Mouse (Mus musculus) testis, adult 2 months (tissue): Measurements from ENCODE around the gene Cenpc1. TPM values are rescaled to one million over a fixed set of nuclear protein-coding genes. Genes with fewer than 3 reads are reported as not detected.

ENCODE experiments used
- H3K27ac ChIP-seq: fragments of 200-500 bp; 2 replicates; pipeline ENCODE4 v1.5.1; 2012; ENCODE audit warnings: low read depth, low read length; ENCODE audit not compliant: control insufficient read depth, insufficient read depth
- H3K27me3 ChIP-seq: fragments of 200-500 bp; 2 replicates; pipeline ENCODE4 v1.6.1; 2012; ENCODE audit warnings: mild to moderate bottlenecking, low read length, moderate library complexity; ENCODE audit not compliant: control insufficient read depth, insufficient read depth
- H3K36me3 ChIP-seq: fragments of 200-500 bp; 2 replicates; pipeline ENCODE4 v1.6.1; 2012; ENCODE audit warnings: mild to moderate bottlenecking, low read length; ENCODE audit not compliant: control insufficient read depth, insufficient read depth
- H3K4me1 ChIP-seq: fragments of 200-500 bp; 2 replicates; pipeline ENCODE4 v1.6.1; 2012; ENCODE audit warnings: low read length; ENCODE audit not compliant: control insufficient read depth, insufficient read depth
- H3K4me3 ChIP-seq: fragments of 200-500 bp; 2 replicates; pipeline ENCODE4 v1.5.1; 2012; ENCODE audit warnings: low read depth, mild to moderate bottlenecking, low read length, moderate library complexity, mixed read lengths; ENCODE audit not compliant: control insufficient read depth
- CTCF ChIP-seq: fragments of 200-500 bp; IDR thresholded peaks from 2 replicates; pipeline ENCODE4 v1.5.1; 2012; ENCODE audit warnings: low read depth, mild to moderate bottlenecking, inconsistent platforms, low read length, moderate library complexity; ENCODE audit not compliant: control insufficient read depth, insufficient read depth, insufficient replicate concordance
- POLR2A ChIP-seq: fragments of 200-500 bp; IDR thresholded peaks from 2 replicates; pipeline ENCODE4 v1.6.1; 2012; ENCODE audit warnings: low read depth, mild to moderate bottlenecking, inconsistent platforms, low read length, moderate library complexity; ENCODE audit not compliant: control insufficient read depth
- polyA plus RNA-seq: library from polyadenylated mRNA; depleted of rRNA; stranded (reverse); fragments of >200 nt; gene quantifications from 2 replicates; pipeline ENCODE4 v1.2.3, GENCODE M21; 2012

Gene Cenpc1
- polyA plus RNA-seq, 1 experiment: 6.1 TPM

DNA sequence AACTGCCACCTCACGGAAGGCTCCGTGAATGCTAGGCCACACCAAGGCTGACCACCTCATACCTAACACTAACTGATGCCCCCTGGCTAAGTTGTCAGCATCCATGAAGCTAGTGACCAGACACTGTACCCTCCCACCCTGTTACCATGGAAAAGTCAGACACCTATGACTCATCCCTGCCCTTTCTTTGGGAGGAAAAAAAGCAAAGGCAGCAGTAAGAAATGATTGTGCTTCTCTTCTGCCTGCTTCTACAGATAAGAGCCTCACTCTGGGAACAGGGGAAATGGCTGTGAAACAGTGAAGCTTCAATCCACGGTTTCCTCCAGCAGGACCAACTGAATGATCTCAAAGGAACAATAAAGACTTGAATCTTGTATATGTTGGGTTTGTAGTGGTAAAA is 3.1 kb upstream of the Cenpc1 start:
- Histone ChIP-seq H3K4me1 (peaks cover 6% of the 10 kb centered on the region), H3K36me3 (no peaks in the 10 kb centered on the region), H3K27me3 (no peaks in the 10 kb centered on the region), H3K27ac (no peak overlapping the region; the same call in 1 of the 2 replicates), H3K4me3 (no peak overlapping the region)
- TF ChIP-seq POLR2A (no peak), CTCF (no peak)

DNA sequence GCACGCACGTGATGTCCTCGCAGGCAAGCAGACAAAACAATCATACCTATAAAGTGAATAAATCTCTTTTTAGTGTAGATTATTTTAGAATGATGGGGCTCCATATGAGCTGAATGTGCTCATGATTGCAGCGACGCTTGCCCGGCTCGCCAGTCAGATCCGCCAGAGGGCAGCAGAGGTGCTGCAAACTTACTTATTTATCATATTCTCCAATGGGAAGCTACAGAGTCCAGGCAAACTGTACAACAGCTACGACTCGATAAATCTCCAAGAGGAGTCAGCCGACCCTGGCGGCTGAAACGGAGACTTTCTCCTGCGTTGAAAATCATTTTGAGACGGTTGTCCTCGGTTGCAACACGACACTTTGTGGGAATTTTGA is 1.2 kb upstream of the Cenpc1 start:
- peaks cover 6% of the 10 kb centered on the region for H3K4me1 ChIP-seq
- TF ChIP-seq POLR2A (no peak), CTCF (peak; percentile 59; the same call in 1 of the 2 replicates)
- H3K27ac ChIP-seq: no peak overlapping the region
- H3K27me3 ChIP-seq: no peaks in the 10 kb centered on the region
- peak overlapping the region; percentile 74 for H3K4me3 ChIP-seq
- no peaks in the 10 kb centered on the region for H3K36me3 ChIP-seq

DNA sequence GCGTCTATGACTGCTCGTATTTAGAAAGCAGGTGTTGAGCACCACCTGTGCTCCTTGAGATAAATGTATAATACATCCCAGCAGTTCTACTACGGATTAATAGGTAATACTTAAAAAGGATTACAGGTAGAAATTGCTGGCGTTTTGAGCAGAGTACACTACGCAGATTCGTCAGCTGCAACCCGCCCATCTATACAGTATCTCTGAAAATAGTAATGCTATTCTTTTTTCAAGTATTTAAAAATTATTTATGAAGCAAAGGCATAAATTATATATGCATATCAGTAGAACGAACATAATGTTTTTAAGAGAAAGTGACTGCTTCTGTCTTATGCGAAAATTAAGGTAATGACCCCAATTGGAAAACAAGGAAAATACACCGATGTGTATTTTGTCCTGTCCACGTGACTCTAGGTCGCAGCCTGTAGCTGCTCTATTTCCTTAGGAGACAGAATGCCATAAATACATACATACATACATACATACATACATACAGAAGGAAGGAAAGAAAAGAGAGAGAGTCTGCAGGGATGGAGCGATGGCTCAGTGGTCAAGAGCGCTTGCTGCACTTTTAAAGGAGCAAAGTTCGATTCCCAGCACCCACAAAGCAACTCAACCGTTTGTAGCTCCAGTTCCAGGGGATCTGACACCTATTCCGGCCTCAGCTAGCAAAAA is 630 bp upstream of the Cenpc1 start:
- Histone ChIP-seq H3K27ac (peak overlapping the region; percentile 98), H3K36me3 (no peaks in the 10 kb centered on the region), H3K4me1 (peaks cover 6% of the 10 kb centered on the region), H3K4me3 (peak overlapping the region; percentile 99), H3K27me3 (no peaks in the 10 kb centered on the region)
- no peak for TF ChIP-seq POLR2A
- TF ChIP-seq CTCF: no peak

DNA sequence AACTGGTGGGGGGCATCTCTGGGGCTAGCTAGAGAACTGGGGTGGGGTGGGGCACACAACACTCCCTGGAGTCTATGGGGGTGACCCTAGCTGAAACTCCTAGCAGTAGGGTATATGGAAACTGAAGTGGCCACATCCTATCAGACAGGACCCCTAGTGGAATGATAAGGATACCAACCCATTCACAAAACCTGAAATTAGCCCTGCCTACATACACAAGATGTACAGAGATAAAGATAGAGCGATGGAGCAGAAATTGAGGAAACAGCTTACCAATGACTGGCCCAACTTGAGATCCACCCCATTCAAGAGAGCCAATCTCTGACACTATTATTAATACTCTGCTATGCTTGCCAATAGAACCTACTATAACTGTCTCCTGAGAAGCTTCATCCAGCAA is 1.9 kb downstream of the Cenpc1 start:
- TF ChIP-seq CTCF: no peak
- no peak for TF ChIP-seq POLR2A
- H3K36me3 ChIP-seq: no peaks in the 10 kb centered on the region; the same call in 1 of the 2 replicates
- peaks cover 6% of the 10 kb centered on the region for H3K4me1 ChIP-seq
- no peak overlapping the region for H3K27ac ChIP-seq
- no peaks in the 10 kb centered on the region for H3K27me3 ChIP-seq
- no peak overlapping the region for H3K4me3 ChIP-seq

DNA sequence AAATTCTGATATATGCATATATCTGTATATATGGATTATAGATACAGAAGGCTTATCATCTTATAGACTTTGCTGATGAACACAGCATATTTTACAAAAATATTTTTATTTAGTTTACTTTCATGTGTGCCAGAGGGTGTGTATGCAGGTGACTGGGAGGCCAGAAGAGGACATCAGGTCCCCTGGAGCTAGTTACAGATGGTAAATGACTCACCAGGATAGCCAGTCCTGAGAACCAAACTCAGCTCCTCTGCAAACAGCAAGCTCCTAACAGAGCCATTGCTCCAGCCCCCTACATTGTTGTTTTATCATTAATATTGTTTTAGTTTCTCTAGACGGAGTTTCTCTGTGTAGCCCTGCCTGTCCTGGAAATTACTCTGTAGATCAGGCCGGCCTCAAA is 35.6 kb downstream of the Cenpc1 start:
- TF ChIP-seq POLR2A (no peak), CTCF (no peak)
- Histone ChIP-seq H3K4me3 (no peak overlapping the region), H3K36me3 (no peaks in the 10 kb centered on the region; the same call in 1 of the 2 replicates), H3K4me1 (no peaks in the 10 kb centered on the region), H3K27me3 (no peaks in the 10 kb centered on the region), H3K27ac (no peak overlapping the region)

DNA sequence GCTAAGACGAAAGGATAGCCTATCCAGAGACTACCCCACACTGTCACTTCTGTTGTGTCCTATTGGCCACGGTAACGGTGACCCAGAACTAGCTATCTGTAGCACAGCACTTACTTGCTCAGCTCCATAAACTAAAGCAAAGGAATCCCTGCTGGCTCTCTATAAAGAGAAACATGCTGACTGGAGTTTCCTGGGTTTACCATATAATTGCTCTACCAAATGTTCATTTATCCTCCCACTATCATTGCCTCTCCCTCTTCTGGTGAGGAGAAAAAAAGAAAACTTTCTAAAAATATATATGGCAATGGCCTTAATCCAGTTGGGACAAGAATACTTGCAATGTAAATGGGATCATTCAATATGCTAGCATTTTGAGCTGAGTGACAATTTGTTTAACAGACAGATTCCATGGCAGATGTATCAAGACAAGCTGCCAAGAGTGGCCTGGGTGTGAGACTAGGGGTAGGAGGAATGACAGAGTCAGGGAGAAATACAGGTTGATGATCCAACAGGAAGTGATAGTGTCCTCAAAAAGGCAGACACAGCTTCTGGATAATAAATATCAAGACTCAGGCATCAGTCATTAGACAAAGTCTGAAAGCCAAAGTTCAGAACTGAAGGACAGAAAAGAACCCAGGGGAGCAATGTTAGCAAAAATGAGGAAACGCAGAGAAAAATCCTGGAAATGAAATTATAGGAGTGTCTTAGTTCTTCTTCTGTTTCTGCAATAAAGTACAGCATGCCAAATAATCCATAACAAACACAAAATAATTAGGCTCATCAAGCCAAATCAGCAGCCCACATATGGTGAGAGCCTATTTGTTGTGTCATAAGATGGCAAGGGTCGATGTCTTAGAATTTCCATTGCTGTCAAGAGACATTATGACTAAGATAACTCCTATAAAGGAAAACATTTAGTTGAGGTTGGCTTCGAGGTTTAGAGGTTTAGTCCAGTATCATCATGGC is 68.6 kb downstream of the Cenpc1 start:
- no peak overlapping the region for H3K4me3 ChIP-seq
- H3K4me1 ChIP-seq: no peaks in the 10 kb centered on the region
- no peak overlapping the region for H3K27ac ChIP-seq
- H3K36me3 ChIP-seq: no peaks in the 10 kb centered on the region
- H3K27me3 ChIP-seq: no peaks in the 10 kb centered on the region
- no peak for TF ChIP-seq POLR2A
- TF ChIP-seq CTCF: no peak

DNA sequence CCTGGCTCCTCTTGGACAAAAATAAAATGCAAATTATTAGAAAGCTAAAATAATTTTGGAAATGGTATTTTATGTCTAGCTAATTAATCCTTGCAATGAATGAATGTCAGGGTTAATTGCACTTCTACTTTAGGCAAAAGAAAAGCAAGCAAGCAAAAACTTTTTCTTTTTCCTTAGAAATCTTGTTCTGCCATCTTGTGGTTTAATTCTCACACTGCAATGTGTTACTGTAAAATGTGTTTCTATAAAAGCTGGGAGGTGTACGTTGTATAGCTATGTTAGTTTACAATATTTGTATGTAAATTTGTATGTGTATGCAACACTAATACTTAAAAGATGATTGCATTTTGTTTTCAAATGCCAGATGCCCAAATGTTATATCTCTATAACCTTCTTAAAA is 70.8 kb downstream of the Cenpc1 start:
- no peaks in the 10 kb centered on the region for H3K4me1 ChIP-seq
- H3K4me3 ChIP-seq: no peak overlapping the region
- no peaks in the 10 kb centered on the region for H3K27me3 ChIP-seq
- H3K36me3 ChIP-seq: no peaks in the 10 kb centered on the region
- TF ChIP-seq CTCF: no peak
- TF ChIP-seq POLR2A: no peak
- H3K27ac ChIP-seq: no peak overlapping the region
